Mouse (Mus musculus): ENCODE data around the gene Strn4. TPM values are rescaled to one million over a fixed set of nuclear protein-coding genes. Genes with fewer than 3 reads are reported as not detected.

Gene Strn4
- polyA plus RNA-seq (2012; rRNA removed), result 197 and 280 TPM in 2 replicates
- 109 and 137 TPM in 2 replicates for polyA plus RNA-seq (2014; fragmentation: Nextera tagmentation; extraction: Ambion mirVana)

DNA sequence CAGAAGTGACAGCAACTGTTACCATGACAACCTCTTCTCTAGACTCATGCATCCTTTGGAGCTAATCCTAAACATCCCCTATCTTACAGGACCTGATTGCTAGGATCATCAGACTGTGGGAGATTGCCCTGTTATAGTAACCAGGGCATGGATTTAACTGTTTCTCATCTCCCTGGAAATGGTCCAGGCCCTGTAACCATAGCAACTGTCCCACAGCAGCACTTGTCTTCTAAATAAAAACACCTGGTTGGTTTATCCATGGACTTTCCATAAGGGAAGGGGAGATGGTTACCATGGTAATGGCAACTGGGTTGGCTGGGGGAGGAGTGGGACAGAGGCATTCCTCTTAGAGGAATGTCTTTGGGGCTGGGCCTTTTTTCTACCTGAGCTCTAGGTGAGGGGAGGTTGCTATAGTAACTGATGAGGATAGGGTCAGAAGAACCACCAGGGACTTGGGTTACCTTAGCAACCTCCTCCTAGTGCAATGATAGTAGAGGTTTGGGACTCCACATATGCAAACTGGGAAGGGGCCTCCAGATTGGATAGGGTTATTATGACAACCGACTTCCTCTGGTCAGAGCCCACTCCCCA is at the start of gene Strn4:
Gene Strn4 (plus strand): TSS at position 539 of the 591 bp plus-strand sequence.
- peaks cover 44% of the 10 kb centered on the region for H3K4me1 ChIP-seq (ENCODE audit: control insufficient read depth, insufficient read depth, low read length)
- TF ChIP-seq POLR2A (IDR thresholded peaks at IDR 0.05; ENCODE audit: borderline replicate concordance, extremely low read depth, insufficient read depth, insufficient read length), result no peak
- H3K9ac ChIP-seq (ENCODE audit: low read depth, low read length, severe bottlenecking), result peak within 1 kb of the TSS; percentile 100
- H3K36me3 ChIP-seq (ENCODE audit: control insufficient read depth, insufficient read depth, low read length), result peaks cover 16% of the 10 kb centered on the region
- H3K27me3 ChIP-seq (ENCODE audit: control insufficient read depth, insufficient read depth, low read length), result peaks cover 18% of the 10 kb centered on the region
- peak; percentile 67 for DNase-seq (ENCODE audit: low spot score)
- H3K27ac ChIP-seq (replicated peaks; ENCODE audit: low read depth, low read length), result peak within 1 kb of the TSS; percentile 98
- H3K4me2 ChIP-seq (replicated peaks; ENCODE audit: low read depth, low read length, severe bottlenecking), result peak within 1 kb of the TSS; percentile 73
- peak; percentile 57 for ATAC-seq (ENCODE audit: low FRiP score, low read depth)
- no peaks in the 10 kb centered on the region for H3K9me3 ChIP-seq (ENCODE audit: control insufficient read depth, low read length)
- H3K4me3 ChIP-seq (replicated peaks; ENCODE audit: low read length), result peak within 1 kb of the TSS; percentile 98
- 0% methylated on average over 1 of the region's 1 CpGs for WGBS

DNA sequence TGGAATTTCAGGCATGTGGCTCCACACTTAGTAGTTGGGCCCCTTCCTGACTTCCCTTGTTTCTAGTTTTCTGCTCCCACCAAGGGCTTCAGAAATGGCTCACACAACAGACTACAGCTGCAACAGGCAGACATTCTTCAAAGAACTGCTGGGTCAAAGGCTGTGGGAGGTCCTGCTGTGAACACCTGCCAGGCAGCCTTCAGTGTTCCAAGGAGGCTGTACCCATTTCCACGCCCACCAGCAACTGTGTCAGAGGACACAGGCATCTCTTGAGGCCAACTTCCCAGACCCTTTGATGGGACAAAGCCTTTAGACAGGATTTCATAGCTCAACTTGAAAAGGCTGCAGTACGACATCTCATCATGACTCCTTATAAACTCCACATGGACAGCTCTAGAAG is 49.2 kb upstream of the Strn4 start:
- DNase-seq (ENCODE audit: low spot score) (no peak), ATAC-seq (ENCODE audit: low FRiP score, low read depth) (no peak)
- WGBS, result 25% methylated on average over 2 of the region's 2 CpGs
- TF ChIP-seq POLR2A (IDR thresholded peaks at IDR 0.05; ENCODE audit: borderline replicate concordance, extremely low read depth, insufficient read depth, insufficient read length), result no peak
- Histone ChIP-seq H3K27me3 (ENCODE audit: control insufficient read depth, insufficient read depth, low read length) (no peaks in the 10 kb centered on the region), H3K4me2 (replicated peaks; ENCODE audit: low read depth, low read length, severe bottlenecking) (no peak overlapping the region), H3K4me3 (replicated peaks; ENCODE audit: low read length) (no peak overlapping the region), H3K9ac (ENCODE audit: low read depth, low read length, severe bottlenecking) (no peak overlapping the region), H3K27ac (replicated peaks; ENCODE audit: low read depth, low read length) (no peak overlapping the region), H3K36me3 (ENCODE audit: control insufficient read depth, insufficient read depth, low read length) (no peaks in the 10 kb centered on the region), H3K9me3 (ENCODE audit: control insufficient read depth, low read length) (no peaks in the 10 kb centered on the region; the same call in 1 of the 2 replicates), H3K4me1 (ENCODE audit: control insufficient read depth, insufficient read depth, low read length) (peaks cover 7% of the 10 kb centered on the region)

DNA sequence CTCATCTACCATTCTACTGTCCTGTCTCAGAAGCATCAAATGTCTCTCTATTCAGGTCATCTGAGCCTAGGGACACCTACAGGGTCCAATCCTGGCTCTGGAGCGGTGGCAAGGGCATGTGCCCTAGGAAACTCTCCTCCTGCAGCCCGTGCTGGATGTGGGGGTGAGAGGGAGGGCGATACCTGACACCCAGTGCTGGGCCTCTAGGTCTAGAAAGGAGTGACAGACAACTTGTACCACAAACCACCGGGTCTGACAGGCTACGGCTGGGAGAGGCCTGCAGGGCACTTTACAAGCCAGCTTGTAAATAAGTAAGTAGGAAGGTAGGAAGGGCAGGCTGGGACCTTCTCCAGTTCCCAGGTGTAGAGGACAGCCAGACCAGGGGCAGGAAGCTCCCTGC is 39.8 kb upstream of the Strn4 start:
- Histone ChIP-seq H3K27ac (replicated peaks; ENCODE audit: low read depth, low read length) (no peak overlapping the region), H3K4me1 (ENCODE audit: control insufficient read depth, insufficient read depth, low read length) (no peaks in the 10 kb centered on the region), H3K9me3 (ENCODE audit: control insufficient read depth, low read length) (no peaks in the 10 kb centered on the region; the same call in 1 of the 2 replicates), H3K4me2 (replicated peaks; ENCODE audit: low read depth, low read length, severe bottlenecking) (no peak overlapping the region), H3K4me3 (replicated peaks; ENCODE audit: low read length) (no peak overlapping the region), H3K36me3 (ENCODE audit: control insufficient read depth, insufficient read depth, low read length) (no peaks in the 10 kb centered on the region), H3K27me3 (ENCODE audit: control insufficient read depth, insufficient read depth, low read length) (no peaks in the 10 kb centered on the region), H3K9ac (ENCODE audit: low read depth, low read length, severe bottlenecking) (no peak overlapping the region)
- 20% methylated on average over 5 of the region's 5 CpGs for WGBS
- no peak for TF ChIP-seq POLR2A (IDR thresholded peaks at IDR 0.05; ENCODE audit: borderline replicate concordance, extremely low read depth, insufficient read depth, insufficient read length)
- DNase-seq (ENCODE audit: low spot score), result no peak
- ATAC-seq (ENCODE audit: low FRiP score, low read depth), result no peak

DNA sequence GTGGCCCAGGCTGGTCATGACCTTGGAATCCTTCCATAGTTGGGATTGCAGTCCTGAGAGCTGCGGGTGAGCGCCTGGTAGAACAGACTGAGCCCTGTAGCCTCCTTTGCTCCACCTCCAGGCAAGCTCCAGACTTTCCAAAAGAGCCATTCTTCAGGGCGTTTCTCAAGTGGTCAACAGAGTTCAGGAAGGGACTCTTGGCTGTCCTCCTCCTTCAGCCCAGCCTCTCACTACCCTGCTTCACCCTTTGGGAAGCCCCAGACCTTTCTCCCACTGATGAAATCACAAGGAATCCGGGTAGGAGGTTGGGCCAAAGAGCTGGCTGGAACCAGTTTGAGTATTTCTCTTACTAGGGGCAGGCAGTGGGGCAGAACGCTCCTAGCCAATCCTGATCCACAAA is 35.6 kb upstream of the Strn4 start:
- no peaks in the 10 kb centered on the region for H3K27me3 ChIP-seq (ENCODE audit: control insufficient read depth, insufficient read depth, low read length)
- no peak for ATAC-seq (ENCODE audit: low FRiP score, low read depth)
- H3K9me3 ChIP-seq (ENCODE audit: control insufficient read depth, low read length), result no peaks in the 10 kb centered on the region
- H3K27ac ChIP-seq (replicated peaks; ENCODE audit: low read depth, low read length), result no peak overlapping the region
- no peak overlapping the region for H3K4me2 ChIP-seq (replicated peaks; ENCODE audit: low read depth, low read length, severe bottlenecking)
- WGBS, result 74% methylated on average over 5 of the region's 5 CpGs
- H3K4me3 ChIP-seq (replicated peaks; ENCODE audit: low read length), result no peak overlapping the region
- no peak overlapping the region for H3K9ac ChIP-seq (ENCODE audit: low read depth, low read length, severe bottlenecking)
- no peak for TF ChIP-seq POLR2A (IDR thresholded peaks at IDR 0.05; ENCODE audit: borderline replicate concordance, extremely low read depth, insufficient read depth, insufficient read length)
- H3K36me3 ChIP-seq (ENCODE audit: control insufficient read depth, insufficient read depth, low read length), result no peaks in the 10 kb centered on the region
- no peak for DNase-seq (ENCODE audit: low spot score)
- peaks cover 24% of the 10 kb centered on the region for H3K4me1 ChIP-seq (ENCODE audit: control insufficient read depth, insufficient read depth, low read length)

DNA sequence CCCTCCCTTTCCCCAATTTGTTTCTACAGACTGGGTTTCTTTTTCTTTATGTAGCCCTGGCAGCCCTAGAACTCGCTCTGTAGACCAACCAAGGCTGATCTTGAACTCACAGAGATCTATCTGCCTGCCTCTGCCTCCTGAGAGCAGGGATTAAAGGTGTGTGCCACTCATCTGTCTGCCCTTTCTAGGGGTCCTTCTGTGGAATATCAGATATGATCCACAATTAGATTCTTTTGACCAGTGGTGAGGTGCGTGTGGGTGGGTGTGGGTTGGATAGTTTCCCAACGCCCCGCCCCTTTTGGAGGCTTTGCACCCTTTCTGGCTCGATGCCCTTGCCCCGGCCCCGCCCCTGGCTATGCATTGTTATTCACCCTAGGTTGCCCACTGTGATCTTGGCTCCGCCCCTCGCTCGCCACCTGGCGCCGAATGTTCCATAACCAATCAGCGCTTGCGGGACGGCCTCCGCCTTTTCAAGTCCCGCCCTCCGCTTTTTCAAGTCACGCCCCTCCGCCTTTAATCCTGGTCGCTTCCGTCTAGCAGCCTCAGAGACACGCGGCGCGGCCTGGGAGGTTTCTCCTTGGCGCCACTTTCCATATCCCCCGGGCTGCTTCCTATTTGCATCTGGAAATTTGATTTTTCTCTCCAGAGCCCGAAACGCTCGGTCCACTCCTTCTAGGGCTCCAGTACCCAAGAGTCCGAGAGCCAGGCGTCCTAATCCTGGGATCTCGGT is 34.7 kb upstream of the Strn4 start, which contains the start of gene Slc1a5:
Gene Slc1a5 (plus strand): TSS at position 516 of the 730 bp plus-strand sequence.
- H3K27ac ChIP-seq (replicated peaks; ENCODE audit: low read depth, low read length), result no peak within 1 kb of the TSS
- WGBS, result 3% methylated on average over 34 of the region's 34 CpGs

More for the DNA sequence above, 34.7 kb upstream of the Strn4 start, which contains the start of gene Slc1a5:
- Histone ChIP-seq H3K9me3 (ENCODE audit: control insufficient read depth, low read length) (no peaks in the 10 kb centered on the region), H3K4me2 (replicated peaks; ENCODE audit: low read depth, low read length, severe bottlenecking) (peak within 1 kb of the TSS; percentile 98), H3K4me3 (replicated peaks; ENCODE audit: low read length) (peak within 1 kb of the TSS; percentile 63), H3K36me3 (ENCODE audit: control insufficient read depth, insufficient read depth, low read length) (no peaks in the 10 kb centered on the region), H3K27me3 (ENCODE audit: control insufficient read depth, insufficient read depth, low read length) (no peaks in the 10 kb centered on the region), H3K4me1 (ENCODE audit: control insufficient read depth, insufficient read depth, low read length) (peaks cover 24% of the 10 kb centered on the region), H3K9ac (ENCODE audit: low read depth, low read length, severe bottlenecking) (peak within 1 kb of the TSS; percentile 67)
- DNase-seq (ENCODE audit: low spot score) (peak; percentile 90), ATAC-seq (ENCODE audit: low FRiP score, low read depth) (peak; percentile 86)
- peak; percentile 66; the same call in 1 of the 2 replicates for TF ChIP-seq POLR2A (IDR thresholded peaks at IDR 0.05; ENCODE audit: borderline replicate concordance, extremely low read depth, insufficient read depth, insufficient read length)
